Mouse (Mus musculus) ES-CJ7 (cell line): ENCODE measurements around the gene Stx3.

Experiments used
- DNase-seq: peaks from one replicate; pipeline ENCODE4 v3.0.0; 2011; ENCODE audit warnings: low read depth, low spot score

The Stx3 gene

GRCm38 (mm10) chr19:11727304-11727703 is 91.9 kb downstream of the Stx3 start:
- DNase-seq, result no peak

DNA sequence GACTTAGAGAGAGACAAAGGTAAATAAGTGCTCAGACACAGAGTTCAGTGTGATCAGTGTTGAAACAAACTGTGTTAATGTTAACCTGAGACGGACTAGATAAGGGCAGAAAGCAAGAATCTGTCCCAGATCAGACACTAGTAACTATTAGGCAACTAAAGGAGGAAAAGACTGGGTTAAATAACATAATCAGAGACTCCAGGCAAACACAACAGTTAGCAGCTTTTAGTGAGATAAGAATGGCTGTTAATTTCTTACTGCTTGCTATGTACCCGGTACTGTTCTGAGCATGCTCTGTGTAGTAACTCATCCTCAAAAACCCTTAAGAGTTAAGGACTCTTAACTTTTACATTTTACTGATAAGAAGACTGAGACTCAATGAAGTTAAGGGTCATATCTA is 93.3 kb downstream of the Stx3 start:
- DNase-seq, result no peak
